Mouse (Mus musculus): ENCODE results near the gene Npepps. TPM values are rescaled to one million over a fixed set of nuclear protein-coding genes. Genes with fewer than 3 reads are reported as not detected.

Gene Npepps
- 8.1 and 11.9 TPM in 2 replicates for polyA plus RNA-seq (2012; rRNA removed)

DNA sequence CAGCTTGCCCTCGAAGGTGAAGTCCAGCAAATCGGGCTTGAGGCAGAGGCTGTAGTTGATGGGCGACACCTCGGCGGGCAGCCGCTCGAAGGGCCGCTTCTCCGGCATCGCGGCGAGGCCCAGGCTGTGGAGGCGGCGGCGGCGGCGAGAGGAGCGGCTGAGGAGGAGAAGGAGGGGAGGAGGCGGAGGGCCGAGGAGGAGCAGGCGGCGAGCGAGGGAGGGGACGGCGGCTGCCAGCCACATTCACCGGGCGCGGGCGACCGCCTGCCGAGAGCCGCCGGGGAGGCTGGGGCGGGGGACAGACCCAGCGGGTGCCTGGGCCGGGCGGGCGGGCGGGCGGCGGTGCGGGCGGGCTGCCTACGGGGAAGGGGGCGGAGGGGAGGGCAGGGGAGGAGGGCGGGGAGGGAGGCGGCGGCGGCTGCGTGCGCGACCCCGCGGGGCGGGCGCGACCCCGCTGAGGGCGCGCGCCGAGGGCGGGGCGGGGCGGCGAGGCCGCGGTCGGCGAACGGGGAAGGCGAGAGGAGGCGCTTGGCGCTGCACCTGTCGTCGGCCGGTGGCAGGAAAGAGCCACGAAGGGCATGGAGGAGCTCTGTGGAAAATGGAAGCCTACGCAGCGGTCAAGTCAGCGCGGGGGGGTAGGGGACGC is at the start of gene Npepps:
TSS of gene Npepps (minus strand) at position 423 of the 646 bp plus-strand sequence.

DNA sequence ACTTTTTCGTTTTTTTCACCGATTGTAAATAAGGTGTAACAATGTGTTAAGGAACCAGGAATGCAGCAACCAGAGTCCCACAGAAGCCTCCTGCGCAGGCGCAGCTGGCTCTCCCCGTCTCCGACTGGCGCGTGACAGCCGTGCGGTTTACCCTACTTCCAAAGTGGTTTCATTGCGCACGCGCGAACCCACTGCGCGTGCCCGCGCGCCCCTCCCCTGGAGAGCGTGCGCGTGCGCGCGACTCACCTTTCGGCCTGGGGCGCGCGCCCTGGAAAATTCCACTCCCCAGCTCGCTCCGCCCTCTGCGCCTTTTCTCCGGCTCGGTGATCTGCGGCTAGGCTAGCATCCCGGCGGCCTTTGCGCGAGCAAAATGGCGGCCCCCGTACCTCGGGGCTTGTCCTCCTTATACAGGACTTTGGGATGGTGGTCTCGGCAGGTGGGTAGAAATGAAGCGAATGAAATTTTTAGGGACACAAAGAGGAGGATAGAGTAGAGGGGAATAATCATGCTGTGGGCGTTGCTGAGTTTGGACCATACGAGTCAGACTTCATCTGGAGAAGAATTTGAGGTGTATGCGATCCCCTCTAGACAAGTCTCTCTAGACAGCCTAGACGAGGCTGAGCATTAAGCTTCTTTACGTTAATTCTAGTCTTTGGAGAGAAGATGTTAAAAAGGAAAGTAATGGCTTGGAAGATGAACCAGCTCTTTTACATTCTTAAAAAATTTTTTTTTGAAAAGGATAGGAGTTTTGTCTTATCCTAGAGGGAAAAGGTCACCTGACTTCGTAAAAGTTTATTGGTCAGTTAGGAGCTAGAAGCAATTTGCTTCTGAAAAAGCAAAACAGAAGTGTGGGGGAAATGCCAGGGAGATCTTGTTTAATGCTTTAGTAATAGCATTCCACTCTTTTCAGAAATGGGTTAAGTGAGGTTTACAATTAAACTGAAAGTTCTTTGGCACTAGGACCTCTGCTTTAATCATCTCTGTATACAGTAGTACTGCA is 35.4 kb upstream of the Npepps start, which contains the start of gene Mrpl45:
TSS of gene Mrpl45 (plus strand) at position 213 of the 1,000 bp plus-strand sequence.

DNA sequence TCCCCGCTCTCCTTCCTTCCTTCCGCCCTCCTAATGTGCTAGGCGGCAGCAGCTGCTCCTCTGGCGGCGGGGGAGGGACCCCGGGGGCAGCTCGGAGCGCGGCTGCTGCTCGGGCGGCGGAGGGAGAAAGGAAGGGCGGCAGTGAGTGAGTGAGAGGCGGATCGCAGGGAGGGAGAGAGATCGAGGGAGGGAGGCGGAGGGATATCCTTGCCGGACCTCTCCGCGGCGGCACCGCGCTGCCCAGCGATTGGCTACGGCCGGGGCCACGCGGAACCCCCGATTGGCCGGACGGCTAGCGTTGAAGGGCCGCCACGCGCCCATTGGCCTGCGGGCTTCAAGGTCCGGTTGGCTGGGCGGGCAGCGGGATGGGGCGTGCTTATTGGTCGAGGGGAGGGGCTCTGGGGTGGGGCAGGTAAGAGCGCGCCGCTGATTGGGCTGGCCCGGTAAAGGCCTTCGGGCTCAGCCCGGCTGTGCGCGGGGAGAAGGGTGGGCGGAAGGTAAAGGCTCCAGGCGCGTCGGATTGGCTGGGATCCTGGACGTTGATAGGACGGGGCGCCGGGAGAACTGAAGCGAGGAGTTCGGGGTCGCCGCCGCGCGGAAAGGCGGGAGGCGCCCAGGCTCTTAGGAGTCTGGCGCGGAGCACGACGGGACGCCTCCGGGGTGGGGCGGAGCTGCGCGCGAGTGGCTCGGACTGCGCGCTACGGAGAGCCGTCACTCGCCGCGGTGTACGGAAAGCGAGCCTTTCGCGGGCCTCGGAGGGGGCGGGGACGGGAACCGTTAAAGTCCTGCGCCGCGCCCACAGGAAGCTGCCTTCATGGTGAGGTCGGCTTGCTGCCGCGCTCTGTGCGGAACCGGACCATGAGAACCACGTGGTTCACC is 92.4 kb downstream of the Npepps start, which contains the start of gene Kpnb1:
TSS of gene Kpnb1 (minus strand) at position 118 of the 879 bp plus-strand sequence.

Other genes starting within 250 kb of the Npepps start
- gene Lrrc46, start 239.2 kb downstream of the Npepps start, polyA plus RNA-seq (2012; rRNA removed) = 0.25 and 0.51 TPM in 2 replicates
- gene Mrpl10, start 239.1 kb downstream of the Npepps start, polyA plus RNA-seq (2012; rRNA removed) = 32.0 and 32.1 TPM in 2 replicates
- gene Osbpl7, start 230.0 kb downstream of the Npepps start, polyA plus RNA-seq (2012; rRNA removed) = 2.2 and 2.6 TPM in 2 replicates
- gene Tbx21, start 165.3 kb downstream of the Npepps start, polyA plus RNA-seq (2012; rRNA removed) = 0.08 and 0.14 TPM in 2 replicates
- gene Tbkbp1, start 129.1 kb downstream of the Npepps start, polyA plus RNA-seq (2012; rRNA removed) = 3.7 and 4.6 TPM in 2 replicates
- gene Kpnb1, start 92.8 kb downstream of the Npepps start, polyA plus RNA-seq (2012; rRNA removed) = 36.6 and 37.9 TPM in 2 replicates
- 12.0 and 12.6 TPM in 2 replicates for gene Mrpl45, start 35.1 kb upstream of the Npepps start, polyA plus RNA-seq (2012; rRNA removed)
- gene Gpr179, start 71.4 kb upstream of the Npepps start, polyA plus RNA-seq (2012; rRNA removed) = under 0.01 TPM in 2 replicates
- gene Socs7, start 81.9 kb upstream of the Npepps start, polyA plus RNA-seq (2012; rRNA removed) = 2.1 and 2.3 TPM in 2 replicates
- 9.1 and 13.2 TPM in 2 replicates for gene Arhgap23, start 134.9 kb upstream of the Npepps start, polyA plus RNA-seq (2012; rRNA removed)
- gene 4933428G20Rik, start 219.7 kb upstream of the Npepps start, polyA plus RNA-seq (2012; rRNA removed) = not detected in 2 replicates

Data from liver, embryonic 18 days (tissue).